Mouse (Mus musculus) skeletal muscle tissue, adult 2 months (tissue): ENCODE measurements around the gene Coro7.
"Not testable (repeated sequence)": the region's sequence is repeated elsewhere in the genome, so short reads cannot be mapped to it uniquely, and the experiment has no call there.

ENCODE experiments used
- DNase-seq: peaks from one replicate; pipeline ENCODE4 v3.0.0-alpha.2; 2012; ENCODE audit warnings: low read depth, low spot score

Gene Coro7

DNA sequence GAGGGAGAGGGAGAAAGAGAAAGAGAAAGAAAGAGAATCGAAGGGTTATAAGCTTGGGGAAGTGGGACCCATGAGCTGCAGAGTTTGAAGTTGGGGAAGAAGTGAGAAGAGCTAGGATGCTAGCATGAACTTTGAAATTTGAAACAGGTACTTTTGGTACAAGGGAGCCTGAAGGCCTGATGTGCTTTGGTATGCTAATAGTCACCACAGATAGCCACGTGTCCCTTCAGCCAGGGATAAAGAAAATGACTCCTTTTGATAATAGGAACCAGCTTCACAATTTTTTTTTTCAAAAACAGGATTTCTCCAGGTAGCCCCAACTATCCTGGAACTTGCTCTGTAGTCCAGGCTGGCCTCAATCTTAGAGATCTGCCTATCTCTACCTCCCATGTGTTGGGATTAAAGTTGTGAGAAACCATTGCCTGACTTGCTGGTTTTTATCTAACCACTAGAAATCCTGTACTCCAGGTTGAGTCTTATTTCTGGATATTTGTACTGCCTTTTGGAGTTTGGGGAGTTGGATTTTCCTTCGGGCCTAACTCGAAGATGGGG, 3.1 kb upstream of the Coro7 start:
- DNase-seq, result no peak

DNA sequence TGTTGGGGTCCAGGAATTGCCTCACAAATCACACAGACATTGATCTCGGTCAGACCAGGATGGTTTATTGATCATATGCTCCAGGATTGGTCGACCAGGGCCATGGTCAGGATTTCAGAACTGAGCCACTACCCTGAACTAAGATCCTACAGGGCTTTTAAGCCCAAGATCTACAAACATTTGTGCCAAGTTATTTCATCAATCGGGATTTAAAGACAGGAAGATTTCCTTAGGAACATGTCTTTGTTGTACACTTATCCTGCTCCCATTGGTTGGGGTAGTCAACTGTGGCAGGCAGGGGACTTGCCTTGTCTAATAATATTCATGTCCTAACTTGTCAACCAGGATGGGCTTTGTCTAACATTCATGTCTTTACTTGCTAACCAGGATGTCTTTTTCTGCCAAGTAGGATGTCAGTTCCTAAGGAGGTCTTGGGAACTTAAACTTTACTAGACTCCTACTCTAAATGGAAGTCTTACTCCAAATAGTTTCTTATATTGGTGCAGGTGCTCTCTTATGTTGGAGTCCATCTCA, 1.4 kb upstream of the Coro7 start:
- DNase-seq, result not testable (repeated sequence)

DNA sequence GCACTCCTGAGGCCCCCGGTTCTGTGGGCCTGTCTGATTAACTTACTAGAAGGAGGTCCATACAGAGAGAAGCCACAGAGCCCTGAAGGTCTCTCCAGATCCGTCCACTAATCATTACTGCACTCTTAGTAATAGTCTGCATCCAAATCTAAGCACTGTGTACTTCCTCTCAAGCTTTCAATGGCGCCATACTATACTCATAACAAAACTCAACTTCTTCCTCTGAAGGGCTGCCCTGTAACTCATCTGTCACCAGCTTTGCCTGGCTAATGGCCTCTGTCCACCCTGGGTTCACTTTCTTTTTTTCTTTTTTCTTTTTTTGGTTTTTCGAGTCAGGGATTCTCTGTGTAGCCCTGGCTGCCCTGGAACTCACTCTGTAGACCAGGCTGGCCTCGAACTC, 1.5 kb downstream of the Coro7 start:
- no peak for DNase-seq

DNA sequence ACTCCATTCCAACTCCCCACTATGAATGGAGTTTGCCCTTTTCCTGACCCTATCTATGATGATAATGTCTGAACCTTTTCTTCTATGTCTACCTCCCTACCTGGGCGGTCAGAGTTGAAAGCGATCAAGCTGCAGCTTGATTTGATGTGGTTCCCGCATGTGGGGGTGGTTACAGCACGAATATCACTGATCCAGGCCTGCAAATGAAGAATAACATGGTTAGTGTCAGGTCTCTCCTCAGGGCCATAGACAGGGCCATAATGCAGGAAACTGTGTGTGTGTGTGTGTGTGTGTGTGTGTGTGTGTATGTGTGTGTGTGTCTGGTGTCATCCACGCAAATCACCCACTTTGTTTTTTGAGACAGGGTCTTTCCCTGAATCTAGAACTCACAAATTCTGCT, 2.7 kb downstream of the Coro7 start:
- no peak for DNase-seq

DNA sequence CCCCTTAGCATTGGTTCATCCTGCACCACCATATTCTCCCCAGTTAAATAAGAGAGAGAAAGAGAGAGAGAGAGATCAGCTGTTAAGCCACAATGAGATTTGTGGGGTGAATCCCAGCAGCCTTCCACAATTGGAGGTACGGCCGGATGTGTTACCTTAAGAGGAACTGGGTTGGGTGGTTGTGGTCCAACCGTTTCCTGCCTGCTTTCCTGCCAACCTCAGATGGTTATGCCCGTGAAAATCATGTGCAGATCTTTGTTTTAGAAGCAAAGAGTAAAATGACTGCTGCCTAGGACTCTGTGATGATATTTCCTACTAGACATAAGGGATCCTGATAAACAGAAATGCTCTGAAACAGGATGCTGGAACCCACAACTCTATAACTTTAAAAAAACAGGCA, 5.5 kb downstream of the Coro7 start:
- DNase-seq, result no peak

DNA sequence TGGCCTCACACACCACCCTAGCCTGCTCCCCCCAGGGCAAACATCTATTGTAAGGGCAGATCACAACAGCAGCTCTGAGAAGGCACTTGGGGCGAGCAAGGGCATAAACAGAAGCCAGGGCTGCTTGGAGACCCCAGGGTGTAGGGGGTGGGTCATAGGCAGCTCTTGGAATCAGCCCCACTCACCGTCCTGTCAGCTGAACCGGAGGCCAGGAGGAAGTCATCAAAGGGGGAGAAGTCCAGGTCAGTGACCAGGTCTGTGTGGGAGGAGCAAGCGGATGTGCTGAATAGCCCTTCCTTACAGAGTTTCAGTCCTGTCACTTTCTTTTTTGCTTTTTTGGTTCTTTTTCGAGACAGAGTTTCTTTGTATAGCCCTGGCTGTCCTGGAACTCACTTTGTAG, 9.3 kb downstream of the Coro7 start:
- no peak for DNase-seq

DNA sequence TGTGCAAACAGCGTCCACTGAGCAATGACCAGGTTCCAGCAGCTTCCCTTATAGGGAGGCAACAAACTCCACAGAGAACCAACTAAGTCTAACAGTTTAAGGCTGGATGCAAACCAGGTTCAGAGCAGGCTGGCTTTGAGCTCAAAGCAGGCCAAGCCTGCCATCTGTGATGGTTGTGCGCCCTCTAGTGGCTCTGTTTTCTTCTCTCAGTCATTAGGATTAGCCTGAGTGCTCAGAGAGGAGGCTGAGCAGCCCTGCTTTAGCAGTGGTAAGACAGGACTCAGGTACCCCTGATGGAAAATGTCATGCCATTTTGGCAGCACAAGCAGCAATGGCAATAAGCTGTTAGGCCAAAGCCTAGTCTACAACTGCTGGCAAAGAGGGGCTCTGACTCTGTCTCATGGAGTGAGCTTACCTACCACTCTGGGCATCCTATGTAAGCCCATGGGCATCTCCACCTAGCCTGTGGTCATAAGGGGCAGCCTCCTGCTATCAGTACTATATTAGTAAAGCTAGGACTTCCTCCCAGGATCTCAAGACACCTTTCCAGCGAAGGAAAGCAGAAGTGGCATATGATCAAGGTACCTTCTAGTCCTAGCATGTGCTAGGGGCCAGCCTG, 12.3 kb downstream of the Coro7 start:
- peak; percentile 82 for DNase-seq

DNA sequence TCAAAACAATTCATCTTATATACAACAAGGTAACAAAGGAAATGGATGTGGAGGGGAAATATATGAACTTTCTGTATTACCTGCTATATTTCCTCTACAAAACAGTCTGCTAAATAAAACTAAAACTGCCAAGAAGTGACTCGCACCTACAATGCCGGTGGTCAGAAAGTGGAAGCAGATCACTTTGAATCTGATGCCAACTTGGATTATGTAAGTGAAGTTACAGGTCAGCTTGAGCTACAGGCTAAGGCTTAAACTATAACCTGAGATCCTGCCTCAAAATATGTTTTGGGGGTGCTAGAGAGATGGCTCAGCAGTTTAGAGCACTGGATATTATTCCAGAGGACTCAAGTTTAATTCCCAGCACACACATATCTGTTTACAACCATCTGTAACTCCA, 13.9 kb downstream of the Coro7 start:
- no peak for DNase-seq

DNA sequence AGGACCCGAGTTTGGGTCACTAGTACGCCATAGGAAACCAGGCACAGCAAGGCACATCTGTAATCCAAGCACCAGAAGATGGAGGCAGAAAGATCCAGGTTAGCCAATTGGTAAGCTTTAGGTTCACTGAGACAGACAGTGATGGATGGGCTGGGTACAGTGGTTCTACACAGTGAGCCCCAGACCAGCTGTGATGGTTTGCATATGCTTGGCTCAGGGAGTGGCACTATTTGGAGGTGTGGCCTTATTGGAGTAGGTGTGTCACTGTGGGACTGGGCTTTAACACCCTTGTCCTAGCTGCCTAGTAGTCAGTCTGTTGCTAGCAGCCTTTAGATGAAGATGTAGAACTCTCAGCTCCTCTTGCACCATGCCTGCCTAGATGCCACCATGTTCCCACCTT, 15.8 kb downstream of the Coro7 start:
- no peak for DNase-seq

DNA sequence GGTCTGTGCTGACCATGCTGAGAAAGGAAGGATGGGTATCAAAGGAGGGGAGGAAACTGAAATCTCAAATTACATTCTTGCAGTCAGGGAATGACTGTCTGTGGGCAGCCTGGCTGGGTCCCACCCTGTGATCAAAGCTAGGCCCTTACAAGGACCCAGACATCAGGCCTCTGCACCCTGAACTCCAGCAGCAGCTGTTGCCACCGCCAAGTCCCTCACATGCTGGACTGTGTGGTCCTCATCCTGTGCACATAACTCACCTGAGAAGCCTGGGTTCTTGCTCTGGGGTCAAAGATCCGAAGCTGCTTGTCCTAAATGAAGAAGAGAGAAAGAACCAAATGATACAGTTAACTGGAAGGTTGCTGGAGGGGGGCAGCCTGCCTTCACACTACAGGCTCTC, 18.0 kb downstream of the Coro7 start:
- DNase-seq, result no peak

DNA sequence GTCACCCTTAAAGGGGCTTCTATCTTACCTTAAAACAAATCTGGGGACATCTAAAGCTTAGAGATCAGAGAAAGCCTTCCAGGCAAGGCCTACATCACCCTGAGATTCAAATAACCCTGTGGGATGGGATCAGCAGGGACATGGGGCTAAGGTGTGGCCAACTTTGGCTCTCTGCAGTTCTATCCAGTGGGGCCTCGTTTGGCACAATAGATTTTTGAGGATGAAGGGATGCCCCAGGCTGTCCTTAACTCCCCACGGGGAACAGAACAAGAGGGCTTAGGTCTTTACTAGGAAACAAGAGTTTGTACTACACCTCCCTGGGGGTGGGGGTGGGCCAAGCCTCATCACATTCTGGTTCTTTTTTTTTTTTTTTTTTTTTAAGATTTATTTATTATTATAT, 20.3 kb downstream of the Coro7 start:
- DNase-seq, result no peak

DNA sequence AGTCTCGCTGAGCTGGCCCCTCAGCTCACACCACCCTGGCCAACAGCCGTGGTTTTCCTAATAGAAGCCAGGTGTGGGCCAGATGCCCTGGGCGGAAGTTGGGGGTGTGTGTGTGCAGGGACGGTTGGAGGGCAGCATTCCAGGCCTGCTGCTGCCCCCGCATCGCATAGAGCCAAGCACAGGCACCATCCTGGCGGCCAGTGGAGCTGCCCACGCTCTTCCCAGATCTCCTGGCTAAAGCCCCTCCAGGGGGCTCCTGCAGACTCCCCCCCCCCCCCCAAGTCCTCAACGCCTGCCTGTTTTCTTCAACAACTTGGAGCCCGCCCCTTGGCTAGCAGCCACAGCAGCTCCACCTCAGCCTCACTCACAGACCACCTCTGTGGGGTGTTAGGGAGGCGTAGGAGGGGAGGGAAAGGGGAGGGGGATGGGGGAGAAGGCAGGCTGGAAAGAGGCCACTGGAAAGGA, 20.8 kb downstream of the Coro7 start:
- no peak for DNase-seq

DNA sequence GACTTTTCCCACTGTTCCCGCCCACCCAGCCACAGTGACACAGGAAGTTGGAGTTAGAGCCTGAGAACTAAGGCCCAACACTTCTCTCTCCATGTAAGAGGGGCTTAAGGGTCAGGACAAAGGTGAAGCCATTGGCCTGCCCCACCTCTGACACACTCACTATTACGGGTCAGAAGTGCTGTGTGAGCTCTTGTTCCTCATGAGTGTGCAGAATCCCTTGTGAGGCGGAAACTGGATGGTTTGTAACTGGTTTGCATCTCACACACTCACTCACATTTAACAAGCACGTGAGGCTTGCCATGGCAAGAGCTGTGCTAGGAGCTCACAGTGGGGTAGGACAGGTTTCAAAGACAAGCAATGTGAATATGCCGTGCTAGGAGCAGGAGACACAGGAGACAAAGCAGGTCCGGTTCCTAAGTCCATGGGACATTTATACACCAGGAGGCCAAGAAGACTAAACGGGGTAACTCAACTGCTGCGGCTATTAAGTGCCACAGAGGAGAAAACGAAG, 23.0 kb downstream of the Coro7 start:
- no peak for DNase-seq

DNA sequence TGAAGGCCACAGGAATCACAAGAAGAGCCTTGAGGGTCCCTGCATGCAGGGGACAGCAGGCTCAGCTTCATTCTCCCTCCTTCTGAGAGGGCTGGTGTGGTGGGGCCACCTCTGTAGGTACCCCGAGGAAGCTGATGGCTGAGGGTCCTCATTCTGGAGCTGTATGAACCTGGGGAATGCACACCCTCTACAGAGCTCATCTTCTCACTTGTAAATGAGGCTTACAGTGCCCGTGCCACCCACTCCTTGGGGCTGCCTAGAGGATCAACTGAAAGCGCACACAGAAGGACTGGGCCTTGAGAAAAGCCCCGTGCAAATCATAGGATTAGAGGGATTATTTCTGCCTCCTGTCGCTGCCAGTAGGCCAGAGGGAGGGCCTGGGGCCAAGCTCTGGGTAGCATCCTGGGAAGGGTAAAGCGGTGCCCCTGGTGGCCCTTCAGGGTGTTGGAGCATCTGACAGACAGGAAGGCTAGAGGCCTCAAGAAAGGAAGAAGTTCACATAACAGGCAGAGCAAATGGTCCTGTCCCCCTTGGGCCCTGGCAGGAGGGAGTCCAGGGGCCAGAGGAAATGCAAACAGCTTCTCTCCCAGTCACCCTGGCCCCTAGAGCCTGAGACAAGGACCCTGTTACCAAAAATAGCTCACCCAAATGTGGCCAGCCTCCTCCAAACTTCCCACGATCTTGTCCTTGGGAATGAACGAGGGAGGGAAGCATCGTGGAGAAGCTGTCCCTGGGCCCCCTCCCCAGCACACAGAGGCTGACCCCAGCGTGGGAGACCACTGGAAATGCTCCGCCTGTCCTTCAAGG, 23.6 kb downstream of the Coro7 start:
- DNase-seq, result no peak

DNA sequence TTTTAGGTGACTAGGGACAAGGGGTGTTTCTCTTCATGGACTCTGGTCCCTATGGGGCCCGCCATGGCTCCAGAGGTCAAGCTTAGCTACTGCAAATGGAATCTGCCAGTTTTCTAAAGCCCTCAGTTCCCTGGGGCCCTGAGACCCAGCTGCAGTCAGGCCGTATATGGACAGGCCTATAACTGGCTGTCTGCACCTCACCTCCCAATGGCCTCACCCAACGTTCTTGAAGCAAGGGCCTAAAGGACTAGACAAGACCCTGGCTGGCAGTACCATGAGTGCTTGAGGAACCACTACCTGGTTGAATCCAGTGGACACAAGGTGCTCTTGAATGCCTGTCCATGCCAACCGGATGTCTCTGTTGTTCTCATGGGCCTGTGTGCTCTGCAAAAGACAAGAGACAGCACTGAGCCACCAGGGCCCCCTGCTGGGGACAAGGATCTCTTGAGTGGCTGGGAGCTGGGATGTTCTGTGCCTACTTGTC, 24.3 kb downstream of the Coro7 start:
- no peak for DNase-seq

DNA sequence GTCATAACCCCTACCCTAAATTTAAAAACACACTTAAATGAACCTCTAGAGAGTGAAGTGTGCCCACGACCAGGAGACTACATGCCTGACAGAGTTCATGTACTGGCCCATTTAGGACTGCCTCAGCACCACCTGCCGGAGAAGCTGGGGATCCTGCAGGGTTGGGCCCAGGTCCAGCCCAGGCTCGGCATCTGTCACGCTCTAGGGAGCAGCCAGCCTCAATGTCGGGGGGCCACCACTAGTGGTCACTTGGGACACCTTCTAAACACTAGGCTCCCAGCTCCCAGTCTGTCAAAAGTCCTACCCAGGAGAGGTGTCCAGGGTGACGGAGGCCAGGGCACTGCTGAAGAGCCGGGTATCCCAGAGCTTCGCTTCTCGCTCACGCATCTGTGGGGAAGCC, 24.9 kb downstream of the Coro7 start:
- DNase-seq, result no peak

DNA sequence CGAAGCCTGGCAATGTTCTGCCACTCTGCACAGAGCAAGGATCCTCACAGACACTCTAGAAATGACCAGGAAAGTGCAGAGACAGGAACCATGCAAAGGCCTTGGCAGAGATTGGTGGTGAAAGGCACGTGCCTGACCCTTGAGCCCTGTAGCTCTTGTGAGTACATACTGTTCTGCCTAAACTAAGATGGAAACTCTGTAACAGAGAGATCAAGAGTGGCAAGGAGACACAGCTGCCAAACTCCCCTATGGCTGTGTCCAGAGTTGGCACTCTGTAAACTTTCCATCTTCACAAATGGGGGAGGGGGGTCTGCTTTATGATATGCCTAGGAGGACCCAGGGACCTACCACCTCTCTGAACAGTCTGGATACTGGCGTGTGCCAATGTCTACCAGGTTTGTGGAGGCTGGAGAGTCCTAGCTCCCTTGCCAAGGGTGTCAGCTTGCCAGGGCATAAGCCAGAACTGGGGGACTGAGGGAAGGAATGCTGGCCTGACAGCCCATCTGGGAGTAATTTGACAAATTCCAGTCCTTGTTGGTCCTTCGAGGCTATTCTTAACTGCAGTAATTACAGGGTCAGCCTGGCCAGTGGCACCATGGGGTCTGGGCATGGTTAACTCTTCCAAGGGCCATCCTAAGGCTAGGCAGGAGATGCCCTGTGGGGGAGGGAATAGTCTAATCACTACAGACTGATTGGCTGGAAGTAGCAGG, 26.7 kb downstream of the Coro7 start:
- DNase-seq, result no peak

DNA sequence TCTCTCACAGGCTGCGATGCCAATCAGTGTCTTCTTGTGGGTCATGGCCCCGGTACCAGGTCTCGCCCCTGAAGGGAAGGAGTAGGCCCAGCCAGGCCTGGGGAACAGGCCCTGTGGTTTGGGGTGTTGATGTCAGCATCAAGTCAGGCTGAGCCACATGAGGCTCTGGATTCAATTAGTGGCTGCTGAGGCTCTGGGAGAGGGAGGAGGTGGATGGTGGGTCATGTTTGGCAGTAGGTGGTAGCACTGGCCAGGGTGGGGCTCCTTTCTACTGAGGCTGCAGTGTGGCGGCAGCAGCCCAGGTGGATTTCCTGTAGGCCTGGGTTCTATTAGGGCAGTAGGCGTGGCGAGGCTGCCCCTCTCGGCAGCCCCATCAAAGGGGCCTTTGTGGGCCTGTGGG, 28.0 kb downstream of the Coro7 start:
- no peak for DNase-seq

DNA sequence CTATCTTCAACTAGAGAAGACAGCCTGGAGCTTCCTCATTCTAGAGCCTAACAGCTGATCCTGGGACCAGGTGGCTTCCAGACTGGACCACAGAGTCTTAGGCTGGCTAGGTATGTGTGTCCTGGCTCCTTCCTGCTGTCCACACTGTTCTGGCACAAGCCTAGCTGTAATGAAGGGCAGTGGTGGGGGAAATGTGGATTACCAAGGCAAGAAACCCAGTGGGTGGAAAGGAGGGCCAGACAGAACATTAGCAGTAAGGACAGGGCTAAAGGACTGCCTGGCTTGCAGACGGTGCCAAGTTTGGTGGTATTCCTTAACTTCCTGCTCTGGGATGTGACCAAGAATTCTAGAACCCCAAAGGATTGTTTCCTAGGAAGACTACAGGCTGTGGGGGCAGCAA, 28.5 kb downstream of the Coro7 start:
- no peak for DNase-seq

DNA sequence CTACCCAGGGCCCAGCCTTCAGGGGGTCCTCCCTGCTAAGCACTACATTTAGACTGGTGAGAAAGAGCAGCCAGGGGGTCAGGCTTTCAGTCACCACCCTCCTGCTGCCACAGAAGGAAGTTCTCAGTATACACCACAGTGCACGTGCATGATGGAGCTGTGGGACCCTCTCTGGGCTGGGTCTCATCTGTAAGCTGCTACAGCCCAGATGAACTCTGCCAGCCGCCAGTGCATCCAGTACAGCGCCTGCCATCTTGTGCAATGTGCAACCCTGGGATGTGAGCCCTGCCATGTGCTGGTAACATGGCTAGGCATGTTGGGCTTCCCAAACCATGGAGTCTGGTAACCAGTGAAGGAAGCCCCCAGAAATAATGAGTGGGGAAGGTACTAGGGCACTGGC, 29.4 kb downstream of the Coro7 start:
- DNase-seq, result no peak

DNA sequence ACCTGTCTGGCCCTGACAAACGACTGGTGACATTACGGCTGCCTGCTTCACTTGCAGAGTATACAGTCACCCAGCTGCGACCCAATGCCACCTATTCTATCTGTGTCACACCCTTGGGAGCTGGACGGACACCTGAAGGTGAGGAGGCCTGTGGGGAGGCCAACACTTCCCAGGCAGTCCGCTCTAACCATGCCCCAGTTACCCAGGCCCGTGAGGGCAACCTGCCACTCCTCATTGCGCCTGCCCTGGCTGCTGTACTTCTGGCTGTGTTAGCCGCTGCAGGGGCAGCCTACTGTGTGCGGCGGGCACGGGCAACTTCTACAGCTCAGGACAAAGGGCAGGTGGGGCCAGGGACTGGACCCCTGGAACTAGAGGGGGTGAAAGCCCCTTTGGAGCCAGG, 29.9 kb downstream of the Coro7 start:
- no peak for DNase-seq

DNA sequence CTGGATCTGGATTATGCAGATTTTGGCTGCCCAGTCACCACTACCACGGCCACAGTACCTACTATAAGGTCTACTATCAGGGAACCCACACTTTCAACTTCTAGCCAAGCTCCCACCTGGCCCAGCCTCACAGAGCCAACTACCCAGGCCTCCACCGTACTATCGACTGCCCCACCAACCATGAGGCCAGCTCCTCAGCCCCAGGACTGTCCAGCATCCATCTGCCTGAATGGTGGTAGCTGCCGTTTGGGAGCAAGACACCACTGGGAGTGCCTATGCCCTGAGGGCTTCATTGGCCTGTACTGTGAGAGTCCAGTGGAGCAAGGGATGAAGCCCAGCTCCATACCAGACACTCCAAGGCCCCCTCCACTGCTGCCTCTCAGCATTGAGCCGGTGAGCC, 30.4 kb downstream of the Coro7 start:
- DNase-seq, result no peak
